Comparison of ENCODE assay signal across 23 mouse cellular contexts in the genomic region with DNA sequence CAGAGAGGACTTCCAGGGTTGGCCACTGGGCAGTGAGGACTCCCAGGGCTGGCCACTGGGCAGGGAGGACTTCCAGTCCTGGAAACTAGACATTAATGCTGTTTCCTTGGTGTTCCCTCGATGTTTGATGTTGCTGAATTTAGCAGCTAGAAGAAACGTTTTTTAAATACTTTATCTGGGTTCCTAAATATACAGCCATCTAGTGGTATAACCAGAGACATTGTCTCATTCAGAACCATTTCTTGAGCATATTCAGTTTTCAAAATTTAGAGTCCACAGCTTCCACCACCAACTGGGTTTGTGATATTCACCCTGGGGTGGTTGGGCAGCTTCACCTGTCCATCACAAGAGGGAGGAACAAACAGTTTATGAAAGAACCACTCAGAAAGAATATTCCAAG. TPM values are rescaled to one million over a fixed set of nuclear protein-coding genes. Genes with fewer than 3 reads are reported as not detected.
"Had no signal": no experiment of that assay in that cellular context is flagged by ENCODE, and none has a peak within 500 bp of the region (broad histone marks: within the 10 kb centered on the region; RNA-seq: fewer than 3 reads in every experiment).

No protein-coding gene starts in this region.

- H3K27me3 ChIP-seq: lung, embryonic 15.5 days; neural tube, embryonic 12.5 days had no signal

- DNase-seq: liver, postnatal 0 days; lung, adult 2 months; lung, postnatal 14 days; lung, postnatal 36 days; midbrain, embryonic 14.5 days; right cerebral cortex, postnatal 14 days; thymus, adult 2 months; thymus, postnatal 25 days; thymus, postnatal 4 days had no signal

- H3K4me3 ChIP-seq: lung, embryonic 15.5 days; megakaryocyte, embryonic 14.5 days; neural tube, embryonic 12.5 days; stomach, embryonic 15.5 days had no signal

- H3K9me3 ChIP-seq: lung, embryonic 15.5 days; megakaryocyte, embryonic 14.5 days; neural tube, embryonic 12.5 days; stomach, embryonic 15.5 days had no signal

- ATAC-seq: liver, postnatal 0 days; lung, postnatal 0 days; midbrain, embryonic 16.5 days had no signal

- H3K27ac ChIP-seq: lung, embryonic 15.5 days; macrophage; neural tube, embryonic 12.5 days; stomach, embryonic 15.5 days; stomach, postnatal 0 days had no signal

- H3K4me1 ChIP-seq: lung, embryonic 15.5 days; megakaryocyte, embryonic 14.5 days; neural tube, embryonic 12.5 days; stomach, embryonic 15.5 days had no signal

- H3K36me3 ChIP-seq: lung, embryonic 15.5 days; neural tube, embryonic 12.5 days; stomach, embryonic 15.5 days had no signal

- H3K9ac ChIP-seq: liver, postnatal 0 days; lung, embryonic 15.5 days; neural tube, embryonic 12.5 days; stomach, embryonic 15.5 days had no signal

- H3K4me2 ChIP-seq: lung, embryonic 15.5 days; midbrain, embryonic 11.5 days; neural tube, embryonic 12.5 days; stomach, embryonic 15.5 days had no signal

RNA-seq across cellular contexts. Expression of gene Bhlhe23, which starts 34.3 kb away (rescaled TPM):
- total RNA-seq: megakaryocyte progenitor cell, adult 5-6 weeks; monocyte, adult 5-6 weeks; neutrophil, adult 5-6 weeks had no signal
- polyA plus RNA-seq: liver, postnatal 0 days; lung, adult 2 months; lung, embryonic 15.5 days; lung, postnatal 0 days; macrophage; spleen, adult 2 months; stomach, postnatal 0 days; urinary bladder, adult 2 months had no signal
